Mouse (Mus musculus) lung, postnatal 0 days (tissue): Measurements from ENCODE around the gene Pin1. TPM values are rescaled to one million over a fixed set of nuclear protein-coding genes. Genes with fewer than 3 reads are reported as not detected.

Experiments
- ATAC-seq: fragments of 200-750 bp; cut with Nextera tagmentation; 2 replicates; pipeline ENCODE4 v1.8.0; 2017; ENCODE audit warnings: moderate library complexity
- DNase-seq: peaks from one replicate; pipeline ENCODE4 v3.0.0-alpha.2; 2016; ENCODE audit warnings: low spot score
- H3K27ac ChIP-seq: fragments of 300-500 bp; sonication (generic); 2 replicates; pipeline ENCODE4 v1.5.1; 2014; ENCODE audit warnings: antibody characterized with exemption, mild to moderate bottlenecking, low read length, mixed read lengths
- H3K27me3 ChIP-seq: fragments of 300-500 bp; sonication (generic); replicated peaks from 2 replicates; pipeline ENCODE4 v1.6.1; 2014; ENCODE audit warnings: low read length, mixed read lengths; ENCODE audit not compliant: insufficient read depth
- H3K36me3 ChIP-seq: fragments of 300-500 bp; sonication (generic); 2 replicates; pipeline ENCODE4 v1.6.1; 2014; ENCODE audit warnings: low read length, mixed read lengths; ENCODE audit not compliant: insufficient read depth
- H3K4me1 ChIP-seq: fragments of 300-500 bp; sonication (generic); 2 replicates; pipeline ENCODE4 v1.6.1; 2014; ENCODE audit warnings: antibody characterized with exemption, low read depth, low read length, mixed read lengths; ENCODE audit not compliant: insufficient read depth
- H3K4me2 ChIP-seq: fragments of 300-500 bp; sonication (generic); replicated peaks from 2 replicates; pipeline ENCODE4 v1.6.1; 2014; ENCODE audit warnings: low read depth, mild to moderate bottlenecking, low read length, moderate library complexity, mixed read lengths
- H3K4me3 ChIP-seq: fragments of 300-500 bp; sonication (generic); 2 replicates; pipeline ENCODE4 v1.5.1; 2014; ENCODE audit warnings: low read depth, low read length
- H3K9ac ChIP-seq: fragments of 300-500 bp; sonication (generic); replicated peaks from 2 replicates; pipeline ENCODE4 v1.6.1; 2014; ENCODE audit warnings: low read depth, mild to moderate bottlenecking
- H3K9me3 ChIP-seq: fragments of 300-500 bp; sonication (generic); 2 replicates; pipeline ENCODE4 v1.6.1; 2016; ENCODE audit warnings: low read length, mixed read lengths
- CTCF ChIP-seq: IDR thresholded peaks from 2 replicates; pipeline ENCODE4 v1.5.1; 2016; ENCODE audit warnings: antibody characterized with exemption, mild to moderate bottlenecking
- EP300 ChIP-seq: IDR thresholded peaks from 2 replicates; pipeline ENCODE4 v1.6.1; 2016; ENCODE audit warnings: antibody characterized with exemption, mild to moderate bottlenecking, control low read depth
- WGBS: fragments of 180-500 bp; shearing (Covaris S2); extraction: QIAGEN DNeasy Blood & Tissue Kit; methylation state at CpG from one replicate; pipeline ENCODE4 v1.1.7; 2014; 5-methylcytosine and 5-hydroxymethylcytosine counted together
- polyA plus RNA-seq: library from polyadenylated mRNA; unstranded; fragments of >200 nt; fragmentation: Nextera tagmentation; extraction: Ambion mirVana; gene quantifications from 2 replicates; pipeline ENCODE4 v1.2.1, GENCODE M21; 2015

The Pin1 gene
- polyA plus RNA-seq, 1 experiment from 2014 or later: 32.9 TPM

DNA sequence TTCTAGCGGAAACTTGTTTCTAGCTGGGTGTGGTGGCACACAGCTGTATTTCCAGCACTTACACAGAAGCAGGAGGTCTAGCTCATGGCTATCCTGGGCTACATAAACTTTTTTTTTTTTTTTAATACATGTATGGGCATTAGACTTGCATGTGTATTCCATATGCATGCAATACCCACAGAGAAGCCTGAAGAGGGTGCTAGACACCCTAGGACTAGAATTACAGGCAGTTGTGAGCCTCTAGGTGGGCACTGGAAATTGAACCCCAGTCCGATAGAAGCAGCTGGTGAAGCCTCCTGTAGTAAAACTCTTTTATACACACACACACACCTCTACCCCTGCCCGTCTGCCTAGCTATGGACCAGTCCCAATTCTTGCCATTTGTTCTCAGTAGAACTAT lies 2.0 kb downstream of the Pin1 start:
- TF ChIP-seq EP300 (no peak), CTCF (peak; percentile 19; the same call in 1 of the 2 replicates)
- Histone ChIP-seq H3K4me3 (no peak overlapping the region), H3K27ac (no peak overlapping the region), H3K4me1 (peaks cover 12% of the 10 kb centered on the region; the same call in 1 of the 2 replicates), H3K9me3 (no peaks in the 10 kb centered on the region), H3K36me3 (peaks cover 10% of the 10 kb centered on the region), H3K9ac (no peak overlapping the region), H3K27me3 (no peaks in the 10 kb centered on the region), H3K4me2 (no peak overlapping the region)
- DNase-seq (no peak), ATAC-seq (no peak)
- 88% methylated on average over 3 of the region's 3 CpGs for WGBS

- DNase-seq (no peak), ATAC-seq (no peak)
- peaks cover 11% of the 10 kb centered on the region for H3K36me3 ChIP-seq
- no peak overlapping the region for H3K27ac ChIP-seq
- no peak overlapping the region for H3K4me2 ChIP-seq
- no peak overlapping the region for H3K4me3 ChIP-seq
- WGBS: 77% methylated on average over 3 of the region's 3 CpGs
- H3K9ac ChIP-seq: no peak overlapping the region
- H3K27me3 ChIP-seq: no peaks in the 10 kb centered on the region
- no peaks in the 10 kb centered on the region for H3K9me3 ChIP-seq
- H3K4me1 ChIP-seq: peaks cover 8% of the 10 kb centered on the region; the same call in 1 of the 2 replicates
- no peak for TF ChIP-seq CTCF
- TF ChIP-seq EP300: no peak
These were observed 5.7 kb downstream of the Pin1 start for GRCm38 (mm10) chr9:20657546-20657945.

DNA sequence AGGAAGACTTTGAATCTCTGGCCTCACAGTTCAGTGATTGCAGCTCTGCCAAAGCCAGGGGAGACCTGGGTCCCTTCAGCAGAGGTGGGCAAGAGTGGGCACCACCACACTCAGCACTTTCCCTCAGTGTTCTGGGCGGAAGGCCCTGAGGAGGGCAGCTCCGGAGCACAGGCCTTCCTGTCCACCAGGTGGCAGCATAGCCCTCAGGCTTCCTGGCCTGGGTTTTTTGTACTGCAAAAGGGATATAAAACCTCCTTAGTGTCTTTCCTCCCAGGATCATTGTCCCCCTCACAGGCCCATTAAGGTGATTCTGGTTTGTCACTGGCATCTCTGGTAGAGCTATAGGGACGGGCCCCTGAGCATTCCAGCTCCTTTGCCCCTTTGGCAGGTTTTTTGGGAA lies 10.4 kb downstream of the Pin1 start:
- no peak overlapping the region for H3K4me2 ChIP-seq
- ATAC-seq: no peak
- H3K4me1 ChIP-seq: no peaks in the 10 kb centered on the region
- H3K4me3 ChIP-seq: no peak overlapping the region
- DNase-seq: peak; percentile 63
- H3K9me3 ChIP-seq: no peaks in the 10 kb centered on the region
- H3K9ac ChIP-seq: no peak overlapping the region
- H3K27ac ChIP-seq: no peak overlapping the region
- TF ChIP-seq EP300 (no peak), CTCF (peak; percentile 85)
- WGBS: 54% methylated on average over 3 of the region's 3 CpGs
- H3K27me3 ChIP-seq: no peaks in the 10 kb centered on the region
- peaks cover 17% of the 10 kb centered on the region for H3K36me3 ChIP-seq

DNA sequence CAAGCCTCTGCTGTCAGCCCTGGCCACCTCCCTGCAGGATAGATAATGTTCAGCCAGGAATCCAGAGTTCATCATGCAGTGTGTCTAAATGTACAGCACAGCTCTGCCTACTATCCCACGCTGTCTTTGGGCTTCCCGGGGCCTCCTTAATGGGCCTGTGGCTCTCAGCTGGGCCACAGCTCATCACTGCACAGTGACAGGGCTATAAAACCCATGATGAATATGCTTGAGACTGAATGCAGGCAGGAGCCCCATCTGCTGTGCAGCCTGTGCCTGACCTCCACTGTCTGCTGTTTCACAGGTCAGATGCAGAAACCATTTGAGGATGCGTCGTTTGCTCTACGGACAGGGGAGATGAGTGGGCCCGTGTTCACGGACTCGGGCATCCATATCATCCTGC lies 11.0 kb downstream of the Pin1 start:
- no peak for TF ChIP-seq CTCF
- H3K27ac ChIP-seq: no peak overlapping the region
- no peak overlapping the region for H3K9ac ChIP-seq
- 95% methylated on average over 8 of the region's 8 CpGs for WGBS
- H3K4me3 ChIP-seq: no peak overlapping the region
- H3K4me1 ChIP-seq: no peaks in the 10 kb centered on the region
- peaks cover 13% of the 10 kb centered on the region for H3K36me3 ChIP-seq
- ATAC-seq (no peak), DNase-seq (no peak)
- H3K4me2 ChIP-seq: no peak overlapping the region
- no peaks in the 10 kb centered on the region for H3K27me3 ChIP-seq
- H3K9me3 ChIP-seq: no peaks in the 10 kb centered on the region

- Histone ChIP-seq H3K27ac (no peak overlapping the region), H3K27me3 (no peaks in the 10 kb centered on the region), H3K4me3 (no peak overlapping the region), H3K9ac (no peak overlapping the region), H3K9me3 (no peaks in the 10 kb centered on the region), H3K4me2 (no peak overlapping the region), H3K36me3 (peaks cover 13% of the 10 kb centered on the region), H3K4me1 (no peaks in the 10 kb centered on the region)
- DNase-seq (no peak), ATAC-seq (no peak)
- WGBS: 91% methylated on average over 2 of the region's 2 CpGs
- no peak for TF ChIP-seq EP300
- TF ChIP-seq CTCF: no peak
These were observed 12.1 kb downstream of the Pin1 start for GRCm38 (mm10) chr9:20663956-20664355.

- no peak overlapping the region for H3K9ac ChIP-seq
- WGBS: 77% methylated on average over 2 of the region's 2 CpGs
- no peak for ATAC-seq
- H3K27ac ChIP-seq: no peak overlapping the region
- peaks cover 13% of the 10 kb centered on the region for H3K36me3 ChIP-seq
- no peak for DNase-seq
- no peak overlapping the region for H3K4me3 ChIP-seq
- H3K4me1 ChIP-seq: no peaks in the 10 kb centered on the region
- no peaks in the 10 kb centered on the region for H3K27me3 ChIP-seq
- H3K4me2 ChIP-seq: no peak overlapping the region
- no peak for TF ChIP-seq CTCF
- TF ChIP-seq EP300: no peak
- no peaks in the 10 kb centered on the region for H3K9me3 ChIP-seq
These were observed 12.5 kb downstream of the Pin1 start for GRCm38 (mm10) chr9:20664366-20664765.

DNA sequence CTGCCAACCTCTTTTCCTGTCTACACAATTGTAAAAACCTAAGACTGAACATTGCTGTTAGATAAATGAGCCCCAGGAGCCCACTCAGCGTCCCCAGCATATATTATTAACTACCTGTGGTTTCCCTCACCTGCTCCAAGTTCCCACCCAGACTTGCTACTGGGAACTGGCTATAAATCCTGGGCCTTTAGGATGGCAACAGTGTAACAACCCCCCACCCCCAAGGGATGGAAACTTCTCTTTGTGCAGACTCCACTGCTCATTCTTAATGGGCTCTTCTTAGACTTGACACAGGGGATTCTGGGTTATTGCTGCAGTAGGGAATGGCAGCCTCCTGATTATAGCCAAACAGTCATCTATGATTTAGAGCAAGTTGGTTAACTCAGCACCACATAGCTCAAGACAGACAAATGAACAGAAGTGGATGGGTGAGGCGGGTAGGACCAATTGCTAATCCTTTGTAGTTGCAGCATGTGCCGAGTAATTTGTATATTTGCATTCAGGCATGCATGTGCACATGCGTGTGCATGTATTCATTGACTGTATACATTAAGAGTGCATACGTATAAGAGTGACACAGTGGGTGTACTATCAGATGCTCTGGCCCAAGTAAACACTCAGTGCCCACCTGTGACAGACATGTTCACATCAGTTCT lies 13.2 kb downstream of the Pin1 start:
- DNase-seq: no peak
- Histone ChIP-seq H3K27me3 (no peaks in the 10 kb centered on the region), H3K9me3 (no peaks in the 10 kb centered on the region), H3K4me3 (no peak overlapping the region), H3K9ac (no peak overlapping the region), H3K36me3 (peaks cover 13% of the 10 kb centered on the region), H3K4me2 (no peak overlapping the region), H3K4me1 (no peaks in the 10 kb centered on the region), H3K27ac (no peak overlapping the region)
- ATAC-seq: no peak
- WGBS: 69% methylated on average over 5 of the region's 5 CpGs
- TF ChIP-seq EP300 (no peak), CTCF (no peak)
